Mouse (Mus musculus) heart, embryonic 14.5 days (tissue): ENCODE measurements at regions not wholly inside any gene's neighbourhood (a gene's known extent, or its start where the extent isn't known, plus 50 kb on each side); places are given as distances from the start of the nearest gene placed in this dataset.
"Not testable (repeated sequence)": the region's sequence is repeated elsewhere in the genome, so short reads cannot be mapped to it uniquely, and the experiment has no call there.

Source experiments
- ATAC-seq: fragments of 200-750 bp; cut with Nextera tagmentation; 2 replicates; pipeline ENCODE4 v1.8.0; 2017; ENCODE audit warnings: low read depth, moderate TSS enrichment; ENCODE audit not compliant: insufficient number of reproducible peaks, insufficient read depth, low FRiP score
- H3K27ac ChIP-seq, 2 experiments: fragments of 200-500 bp in 1 of 2; fragments of 300-500 bp in 1 of 2; sonication (generic) in 1 of 2; replicated peaks in 1 of 2; 2 replicates each; pipeline ENCODE4 v1.5.1; 2012 to 2014; ENCODE audit warnings: low read depth in 2 of 2, low read length in 2 of 2, control low read depth in 1 of 2, mild to moderate bottlenecking in 1 of 2, mixed read lengths in 1 of 2; ENCODE audit not compliant: control insufficient read depth in 1 of 2, insufficient read depth in 1 of 2
- H3K27me3 ChIP-seq: fragments of 300-500 bp; sonication (generic); 2 replicates; pipeline ENCODE4 v1.6.1; 2014; ENCODE audit warnings: mild to moderate bottlenecking, low read length, control low read depth; ENCODE audit not compliant: control insufficient read depth, insufficient read depth
- H3K36me3 ChIP-seq: fragments of 300-500 bp; sonication (generic); 2 replicates; pipeline ENCODE4 v1.6.1; 2014; ENCODE audit warnings: mild to moderate bottlenecking, control low read depth, low read length, mixed read lengths; ENCODE audit not compliant: control insufficient read depth, insufficient read depth
- H3K4me1 ChIP-seq, 2 experiments: fragments of 200-500 bp in 1 of 2; fragments of 300-500 bp in 1 of 2; sonication (generic) in 1 of 2; 2 replicates each; pipeline ENCODE4 v1.6.1; 2012 to 2014; ENCODE audit warnings: low read length in 2 of 2, control low read depth in 1 of 2, mixed read lengths in 1 of 2; ENCODE audit not compliant: control insufficient read depth in 2 of 2, insufficient read depth in 2 of 2
- H3K4me2 ChIP-seq: fragments of 300-500 bp; sonication (generic); 2 replicates; pipeline ENCODE4 v1.6.1; 2014; ENCODE audit warnings: mild to moderate bottlenecking, low read length
- H3K4me3 ChIP-seq, 2 experiments: fragments of 200-500 bp in 1 of 2; fragments of 300-500 bp in 1 of 2; sonication (generic) in 1 of 2; 2 replicates each; pipeline ENCODE4 v1.5.1; 2012 to 2014; ENCODE audit warnings: low read length in 2 of 2, mild to moderate bottlenecking in 2 of 2, control low read depth in 1 of 2, low read depth in 1 of 2, moderate library complexity in 1 of 2; ENCODE audit not compliant: control insufficient read depth in 1 of 2, insufficient read depth in 1 of 2
- H3K9ac ChIP-seq: fragments of 300-500 bp; sonication (generic); 2 replicates; pipeline ENCODE4 v1.6.1; 2014; ENCODE audit warnings: mild to moderate bottlenecking, low read length
- H3K9me3 ChIP-seq: fragments of 300-500 bp; sonication (generic); 2 replicates; pipeline ENCODE4 v1.6.1; 2016; ENCODE audit warnings: low read length, control low read depth; ENCODE audit not compliant: control insufficient read depth
- WGBS: fragments of 180-500 bp; shearing (Covaris S2); extraction: QIAGEN DNeasy Blood & Tissue Kit; methylation state at CpG from one replicate; pipeline ENCODE4 v1.1.7; 2014; 5-methylcytosine and 5-hydroxymethylcytosine counted together

- Histone ChIP-seq H3K9me3 (no peaks in the 10 kb centered on the region), H3K36me3 (no peaks in the 10 kb centered on the region), H3K4me3 (no peak overlapping the region), H3K4me1 (no peaks in the 10 kb centered on the region), H3K9ac (no peak overlapping the region), H3K4me2 (no peak overlapping the region), H3K27me3 (no peaks in the 10 kb centered on the region), H3K27ac (no peak overlapping the region)
- ATAC-seq = no peak
- 51% methylated on average over 2 of the region's 2 CpGs for WGBS
Measured at GRCm38 (mm10) chr13:4742930-4743329, 134.0 kb upstream of the Akr1e1 start.

- not testable (repeated sequence) for H3K9ac ChIP-seq, H3K4me1 ChIP-seq, H3K27ac ChIP-seq, H3K27me3 ChIP-seq, H3K36me3 ChIP-seq, H3K4me2 ChIP-seq, H3K9me3 ChIP-seq, ATAC-seq, H3K4me3 ChIP-seq
- WGBS = 75% methylated on average over 2 of the region's 2 CpGs
Measured at GRCm38 (mm10) chr13:4716299-4716698, 107.3 kb upstream of the Akr1e1 start.

DNA sequence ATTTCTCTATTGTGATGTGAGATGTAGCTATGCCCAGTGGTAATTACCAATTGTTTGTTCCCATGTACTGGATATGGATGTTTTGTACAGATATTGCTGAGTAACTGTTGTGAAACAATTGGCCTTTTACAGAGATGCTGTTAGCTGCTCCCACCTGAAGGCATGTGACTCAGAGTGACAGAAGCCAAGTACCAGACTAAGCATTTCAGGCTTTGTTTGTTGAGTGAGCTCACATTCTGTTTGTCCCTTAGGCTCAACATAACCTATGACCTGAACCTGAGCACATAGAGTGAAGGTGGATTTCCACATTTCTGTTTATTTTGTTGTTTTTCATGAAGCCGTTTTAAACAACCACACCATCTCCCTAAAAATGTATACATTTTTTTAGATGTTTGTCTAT is 105.8 kb upstream of the Akr1e1 start:
- Histone ChIP-seq H3K4me2 (no peak overlapping the region), H3K27me3 (no peaks in the 10 kb centered on the region), H3K27ac (no peak overlapping the region), H3K9ac (no peak overlapping the region), H3K4me1 (no peaks in the 10 kb centered on the region), H3K36me3 (no peaks in the 10 kb centered on the region), H3K4me3 (no peak overlapping the region), H3K9me3 (no peaks in the 10 kb centered on the region)
- ATAC-seq = no peak
- WGBS = 95% methylated on average over 1 of the region's 1 CpGs

- 66% methylated on average over 3 of the region's 3 CpGs for WGBS
- Histone ChIP-seq H3K4me2 (no peak overlapping the region), H3K9ac (no peak overlapping the region), H3K27me3 (no peaks in the 10 kb centered on the region), H3K4me1 (no peaks in the 10 kb centered on the region), H3K9me3 (no peaks in the 10 kb centered on the region), H3K4me3 (no peak overlapping the region), H3K36me3 (no peaks in the 10 kb centered on the region), H3K27ac (no peak overlapping the region)
- no peak for ATAC-seq
Measured at GRCm38 (mm10) chr13:4712698-4713097, 103.7 kb upstream of the Akr1e1 start.

- not testable (repeated sequence) for H3K4me3 ChIP-seq, ATAC-seq, H3K9me3 ChIP-seq, H3K9ac ChIP-seq, H3K27ac ChIP-seq, H3K4me1 ChIP-seq, H3K27me3 ChIP-seq, H3K36me3 ChIP-seq, H3K4me2 ChIP-seq
- 50% methylated on average over 2 of the region's 2 CpGs for WGBS
Measured at GRCm38 (mm10) chr13:4699591-4699990, 90.6 kb upstream of the Akr1e1 start.

GRCm38 (mm10) chr13:4666375-4667140 is 57.6 kb upstream of the Akr1e1 start:
- no peak overlapping the region for H3K4me2 ChIP-seq
- no peak overlapping the region for H3K4me3 ChIP-seq
- H3K9me3 ChIP-seq = no peaks in the 10 kb centered on the region
- no peak overlapping the region for H3K27ac ChIP-seq
- H3K9ac ChIP-seq = no peak overlapping the region
- 34% methylated on average over 11 of the region's 11 CpGs for WGBS
- H3K4me1 ChIP-seq = no peaks in the 10 kb centered on the region
- no peaks in the 10 kb centered on the region for H3K36me3 ChIP-seq
- no peak for ATAC-seq
- no peaks in the 10 kb centered on the region for H3K27me3 ChIP-seq

GRCm38 (mm10) chr13:4663390-4663789 is 54.4 kb upstream of the Akr1e1 start:
- H3K4me2 ChIP-seq = no peak overlapping the region
- ATAC-seq = no peak
- 51% methylated on average over 3 of the region's 3 CpGs for WGBS
- no peak overlapping the region for H3K27ac ChIP-seq
- no peaks in the 10 kb centered on the region for H3K4me1 ChIP-seq
- no peaks in the 10 kb centered on the region for H3K27me3 ChIP-seq
- no peaks in the 10 kb centered on the region for H3K36me3 ChIP-seq
- H3K4me3 ChIP-seq = no peak overlapping the region
- no peak overlapping the region for H3K9ac ChIP-seq
- H3K9me3 ChIP-seq = no peaks in the 10 kb centered on the region
